Mouse (Mus musculus) gastrocnemius, postnatal 10 days (tissue): ENCODE results near the gene Scn9a. TPM values are rescaled to one million over a fixed set of nuclear protein-coding genes. Genes with fewer than 3 reads are reported as not detected.

Experiments used
- DNase-seq: peaks from one replicate; pipeline ENCODE4 v3.0.0; 2021; ENCODE audit warnings: mixed read lengths
- total RNA-seq, 2 experiments: library from RNA; stranded (reverse); gene quantifications; 2 replicates each; pipeline ENCODE4 v1.2.3; 2021

Scn9a gene
- total RNA-seq, 2 experiments from 2014 or later = 0.02 to 0.11 TPM

GRCm38 (mm10) chr2:66462458-66462857 lies 172.3 kb downstream of the Scn9a start:
- no peak for DNase-seq

- DNase-seq = no peak
Observed at GRCm38 (mm10) chr2:66440711-66441110, 194.1 kb downstream of the Scn9a start, which contains the start of gene Scn1a. Gene Scn1a (minus strand): TSS chr2:66440840.

GRCm38 (mm10) chr2:66439764-66440471 lies 194.8 kb downstream of the Scn9a start:
- no peak for DNase-seq

GRCm38 (mm10) chr2:66436286-66436685 lies 198.5 kb downstream of the Scn9a start:
- DNase-seq = no peak

Other genes starting within 250 kb of the Scn9a start
- under 1 TPM; 0.16 to 0.25 TPM for gene Scn1a, start 194.1 kb downstream of the Scn9a start, total RNA-seq
- 1 to 10 TPM; 3.5 TPM for gene Scn7a, start 150.0 kb upstream of the Scn9a start, total RNA-seq